Mouse (Mus musculus): ENCODE data around the gene Nexn.

- TF ChIP-seq HCFC1 (IDR thresholded peaks at IDR 0.05; ENCODE audit: borderline replicate concordance, insufficient read depth, low read length) (no peak), CHD2 (IDR thresholded peaks at IDR 0.05; ENCODE audit: low read depth, low read length) (no peak), ZNF384 (IDR thresholded peaks at IDR 0.05; ENCODE audit: low read depth, low read length) (no peak), ZC3H11A (IDR thresholded peaks at IDR 0.05; ENCODE audit: borderline replicate concordance, low read depth, low read length) (no peak), MAFK (IDR thresholded peaks at IDR 0.05; ENCODE audit: insufficient read depth, low read depth, low read length) (no peak)
These were observed 22.6 kb upstream of the Nexn start for GRCm38 (mm10) chr3:152288740-152289139.

Measured in ES-E14 (cell line).